Mouse (Mus musculus) midbrain, postnatal 0 days (tissue): ENCODE results near the gene Zfp423. TPM values are rescaled to one million over a fixed set of nuclear protein-coding genes. Genes with fewer than 3 reads are reported as not detected.

Experiments
- ATAC-seq: fragments of 200-750 bp; cut with Nextera tagmentation; 2 replicates; pipeline ENCODE4 v1.8.0; 2017; ENCODE audit warnings: moderate number of reproducible peaks, mild to moderate bottlenecking, moderate TSS enrichment, moderate library complexity; ENCODE audit not compliant: low FRiP score
- DNase-seq: peaks from one replicate; pipeline ENCODE4 v3.0.0-alpha.2; 2015; ENCODE audit warnings: low spot score
- H3K27ac ChIP-seq: fragments of 300-500 bp; sonication (generic); 2 replicates; pipeline ENCODE4 v1.5.1; 2014; ENCODE audit warnings: low read depth, mild to moderate bottlenecking, low read length, mixed read lengths
- H3K27me3 ChIP-seq: fragments of 300-500 bp; sonication (generic); 2 replicates; pipeline ENCODE4 v1.6.1; 2014; ENCODE audit warnings: low read length, control low read depth, mixed read lengths; ENCODE audit not compliant: insufficient read depth
- H3K36me3 ChIP-seq: fragments of 300-500 bp; sonication (generic); 2 replicates; pipeline ENCODE4 v1.6.1; 2014; ENCODE audit warnings: low read length, control low read depth, mixed read lengths; ENCODE audit not compliant: insufficient read depth
- H3K4me1 ChIP-seq: fragments of 300-500 bp; sonication (generic); 2 replicates; pipeline ENCODE4 v1.6.1; 2014; ENCODE audit warnings: mild to moderate bottlenecking, control low read depth, antibody characterized with exemption, low read length, mixed read lengths; ENCODE audit not compliant: insufficient read depth
- H3K4me2 ChIP-seq: fragments of 300-500 bp; sonication (generic); 2 replicates; pipeline ENCODE4 v1.6.1; 2014; ENCODE audit warnings: low read depth, mild to moderate bottlenecking, low read length, mixed read lengths; ENCODE audit not compliant: poor library complexity, severe bottlenecking
- H3K4me3 ChIP-seq: fragments of 300-500 bp; sonication (generic); 2 replicates; pipeline ENCODE4 v1.5.1; 2014; ENCODE audit warnings: low read depth, mild to moderate bottlenecking, low read length, moderate library complexity
- H3K9ac ChIP-seq: fragments of 300-500 bp; sonication (generic); replicated peaks from 2 replicates; pipeline ENCODE4 v1.6.1; 2014; ENCODE audit warnings: mild to moderate bottlenecking, low read length, moderate library complexity, mixed read lengths; ENCODE audit not compliant: poor library complexity, severe bottlenecking
- H3K9me3 ChIP-seq: fragments of 300-500 bp; sonication (generic); 2 replicates; pipeline ENCODE4 v1.6.1; 2016; ENCODE audit warnings: low read length, control low read depth
- CTCF ChIP-seq: IDR thresholded peaks from 2 replicates; pipeline ENCODE4 v1.5.1; 2016; ENCODE audit warnings: antibody characterized with exemption, mild to moderate bottlenecking
- WGBS: fragments of 180-500 bp; shearing (Covaris S2); extraction: QIAGEN DNeasy Blood & Tissue Kit; methylation state at CpG from one replicate; pipeline ENCODE4 v1.1.7; 2014; 5-methylcytosine and 5-hydroxymethylcytosine counted together
- polyA plus RNA-seq: library from polyadenylated mRNA; unstranded; fragments of >200 nt; fragmentation: Nextera tagmentation; extraction: Ambion mirVana; gene quantifications from 2 replicates; pipeline ENCODE4 v1.2.1, GENCODE M21; 2015
- total RNA-seq: library from RNA; depleted of rRNA; stranded (reverse); fragments of >200 nt; gene quantifications from 2 replicates; pipeline ENCODE4 v1.2.3, GENCODE M21; 2014

Gene Zfp423
- total and polyA plus RNA-seq, 2 experiments from 2014 or later, result 22.9 to 57.5 TPM

- no peak for TF ChIP-seq CTCF
- 1% methylated on average over 49 of the region's 50 CpGs for WGBS
- H3K4me1 ChIP-seq, result peaks cover 18% of the 10 kb centered on the region
- no peaks in the 10 kb centered on the region for H3K27me3 ChIP-seq
- ATAC-seq, result peak; percentile 1; the same call in 1 of the 2 replicates
- no peak overlapping the region for H3K27ac ChIP-seq
- no peaks in the 10 kb centered on the region for H3K36me3 ChIP-seq
- 0 out of 2 replicates have a peak overlapping the region, but pooled peaks have one; percentile 36 for H3K9ac ChIP-seq
- H3K9me3 ChIP-seq, result no peaks in the 10 kb centered on the region
- peak; percentile 65 for DNase-seq
- H3K4me2 ChIP-seq, result peak overlapping the region; percentile 99
- peak overlapping the region; percentile 87 for H3K4me3 ChIP-seq
Observed at GRCm38 (mm10) chr8:87961680-87962513, 2.5 kb upstream of the Zfp423 start.

GRCm38 (mm10) chr8:87961108-87961507 is 1.7 kb upstream of the Zfp423 start:
- ATAC-seq (no peak), DNase-seq (no peak)
- no peaks in the 10 kb centered on the region for H3K36me3 ChIP-seq
- peak; percentile 75 for TF ChIP-seq CTCF
- no peaks in the 10 kb centered on the region for H3K9me3 ChIP-seq
- WGBS, result 2% methylated on average over 19 of the region's 20 CpGs
- peaks cover 18% of the 10 kb centered on the region for H3K4me1 ChIP-seq
- peak overlapping the region; percentile 87 for H3K4me3 ChIP-seq
- no peak overlapping the region for H3K9ac ChIP-seq
- H3K4me2 ChIP-seq, result peak overlapping the region; percentile 99
- H3K27ac ChIP-seq, result 0 out of 2 replicates have a peak overlapping the region, but pooled peaks have one; percentile 85
- no peaks in the 10 kb centered on the region for H3K27me3 ChIP-seq

- Histone ChIP-seq H3K9me3 (no peaks in the 10 kb centered on the region), H3K4me1 (peaks cover 23% of the 10 kb centered on the region)
- peak; percentile 73 for TF ChIP-seq CTCF
Observed at GRCm38 (mm10) chr8:87960061-87960749, 810 bp upstream of the Zfp423 start.

GRCm38 (mm10) chr8:87958451-87959319 is 710 bp downstream of the Zfp423 start:
- H3K9ac ChIP-seq, result peak overlapping the region; percentile 82
- H3K4me2 ChIP-seq, result peak overlapping the region; percentile 99
- DNase-seq, result peak; percentile 66
- TF ChIP-seq CTCF, result no peak
- peak overlapping the region; percentile 81; the same call in 1 of the 2 replicates for H3K27ac ChIP-seq
- no peaks in the 10 kb centered on the region for H3K36me3 ChIP-seq
- H3K4me1 ChIP-seq, result peaks cover 23% of the 10 kb centered on the region
- peak; percentile 48 for ATAC-seq
- peak overlapping the region; percentile 87 for H3K4me3 ChIP-seq
- no peaks in the 10 kb centered on the region for H3K9me3 ChIP-seq
- WGBS, result under 1% methylated on average over 72 of the region's 115 CpGs
- no peaks in the 10 kb centered on the region for H3K27me3 ChIP-seq

More at GRCm38 (mm10) chr8:87960061-87960749, 810 bp upstream of the Zfp423 start:
- H3K36me3 ChIP-seq, result no peaks in the 10 kb centered on the region
- H3K4me2 ChIP-seq, result peak overlapping the region; percentile 99
- peak overlapping the region; percentile 87 for H3K4me3 ChIP-seq
- peak overlapping the region; percentile 85 for H3K27ac ChIP-seq
- DNase-seq, result peak; percentile 90
- peak; percentile 82 for ATAC-seq
- peak overlapping the region; percentile 82 for H3K9ac ChIP-seq
- under 1% methylated on average over 42 of the region's 76 CpGs for WGBS
- H3K27me3 ChIP-seq, result no peaks in the 10 kb centered on the region

- no peaks in the 10 kb centered on the region for H3K36me3 ChIP-seq
- H3K9me3 ChIP-seq, result no peaks in the 10 kb centered on the region
- peak overlapping the region; percentile 82 for H3K9ac ChIP-seq
- peak overlapping the region; percentile 81; the same call in 1 of the 2 replicates for H3K27ac ChIP-seq
- H3K4me2 ChIP-seq, result peak overlapping the region; percentile 99
- peak overlapping the region; percentile 87 for H3K4me3 ChIP-seq
- no peak for DNase-seq
- peaks cover 23% of the 10 kb centered on the region for H3K4me1 ChIP-seq
- TF ChIP-seq CTCF, result no peak
- WGBS, result 2% methylated on average over 20 of the region's 20 CpGs
- H3K27me3 ChIP-seq, result no peaks in the 10 kb centered on the region
- no peak for ATAC-seq
Observed at GRCm38 (mm10) chr8:87957871-87958450, 1.4 kb downstream of the Zfp423 start.
